Mouse (Mus musculus) subcutaneous adipose tissue, adult 2 months (tissue): Measurements from ENCODE around the gene Asgr1. TPM values are rescaled to one million over a fixed set of nuclear protein-coding genes. Genes with fewer than 3 reads are reported as not detected.

Source experiments
- polyA plus RNA-seq: library from polyadenylated mRNA; depleted of rRNA; stranded (reverse); fragments of >200 nt; gene quantifications from 2 replicates; pipeline ENCODE4 v1.2.3, GENCODE M21; 2012; ENCODE audit warnings: low replicate concordance; rRNA removed

Asgr1 gene
- 0.13 and 0.24 TPM in 2 replicates for polyA plus RNA-seq

DNA sequence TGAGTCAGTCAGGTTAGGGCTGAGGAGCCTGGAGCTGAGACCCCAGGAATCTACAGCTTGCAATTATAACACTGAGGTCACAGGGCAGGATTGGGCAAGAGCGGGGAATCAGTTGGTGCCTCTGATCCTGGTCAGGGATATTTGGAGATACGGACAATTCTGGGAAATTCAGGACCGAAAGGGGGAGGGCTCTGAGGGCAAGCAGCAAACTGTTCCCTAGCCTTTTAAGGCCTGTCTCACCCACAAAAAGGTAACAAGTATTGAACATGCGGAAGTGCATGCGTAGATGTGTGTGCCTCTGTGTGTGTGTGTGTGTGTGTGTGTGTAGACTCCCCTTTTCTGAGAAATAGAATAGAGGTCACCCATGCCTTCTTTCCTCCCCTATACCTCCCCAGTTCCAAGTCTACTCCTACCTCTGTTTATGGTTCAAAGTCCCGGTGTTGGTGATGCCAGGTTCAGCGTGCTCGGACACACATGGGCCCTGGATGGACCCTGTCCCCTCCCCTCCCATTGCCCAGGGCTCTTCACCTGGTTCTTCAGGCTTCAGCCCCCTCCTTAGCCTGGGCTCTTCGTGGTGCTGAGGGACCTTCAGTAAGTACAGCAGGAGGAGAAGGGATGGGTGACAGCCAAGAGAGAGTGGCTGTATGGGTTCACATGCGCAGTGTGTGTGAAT lies at the start of gene Asgr1:
TSS of gene Asgr1 (plus strand) at position 188 of the 673 bp plus-strand sequence.

GRCm38 (mm10) chr11:70014880-70015558 lies 38.9 kb upstream of the Asgr1 start, which contains the start of gene Acadvl:
Acadvl (minus strand) TSS chr11:70015411.

DNA sequence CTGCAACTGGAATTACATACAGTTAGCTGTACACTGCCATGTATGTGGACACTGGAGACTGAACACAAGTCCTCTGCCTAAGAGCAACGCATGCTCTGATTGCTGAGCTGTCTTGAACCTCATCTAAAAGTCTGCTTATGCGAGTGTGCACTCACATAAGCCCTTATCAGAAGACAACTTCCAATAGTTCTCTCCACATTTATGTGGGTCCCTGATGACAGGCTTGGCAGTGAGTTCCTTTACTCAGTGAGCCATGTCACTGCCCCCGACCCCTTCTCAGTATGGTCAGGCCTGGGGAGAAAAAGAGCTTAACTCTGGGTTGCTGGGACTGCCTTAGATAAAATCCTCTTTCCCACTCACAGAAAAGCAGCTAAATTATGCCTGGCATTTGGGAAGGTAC lies 37.2 kb upstream of the Asgr1 start, which contains the start of gene Dlg4:
TSS of gene Dlg4 (plus strand) at position 274 of the 400 bp plus-strand sequence.

GRCm38 (mm10) chr11:70091986-70092783 lies 38.3 kb downstream of the Asgr1 start, which contains the start of gene Asgr2:
Asgr2 (plus strand) TSS chr11:70092644.

Other genes starting within 250 kb of the Asgr1 start
- 0.16 and 7.0 TPM in 2 replicates for gene Tmem102, start 248.5 kb upstream of the Asgr1 start, polyA plus RNA-seq
- not detected in 2 replicates for gene Gm39566, start 238.8 kb upstream of the Asgr1 start, polyA plus RNA-seq
- not detected in 2 replicates for gene Spem2, start 235.6 kb upstream of the Asgr1 start, polyA plus RNA-seq
- 0.31 TPM in 1 of 2 replicates, not detected in the other for gene Spem1, start 231.9 kb upstream of the Asgr1 start, polyA plus RNA-seq
- gene Nlgn2, start 216.3 kb upstream of the Asgr1 start, polyA plus RNA-seq = 21.2 and 76.1 TPM in 2 replicates
- 256 and 336 TPM in 2 replicates for gene Tmem256, start 215.6 kb upstream of the Asgr1 start, polyA plus RNA-seq
- gene Plscr3, start 207.7 kb upstream of the Asgr1 start, polyA plus RNA-seq = 134 and 164 TPM in 2 replicates
- 5.0 and 6.3 TPM in 2 replicates for gene Tnk1, start 195.4 kb upstream of the Asgr1 start, polyA plus RNA-seq
- gene Tmem95, start 176.1 kb upstream of the Asgr1 start, polyA plus RNA-seq = not detected in 2 replicates
- 9.5 and 11.7 TPM in 2 replicates for gene Kctd11, start 172.7 kb upstream of the Asgr1 start, polyA plus RNA-seq
- gene Acap1, start 158.5 kb upstream of the Asgr1 start, polyA plus RNA-seq = 3.5 and 5.1 TPM in 2 replicates
- 0.82 and 2.1 TPM in 2 replicates for gene 2810408A11Rik, start 153.1 kb upstream of the Asgr1 start, polyA plus RNA-seq
- gene Neurl4, start 153.0 kb upstream of the Asgr1 start, polyA plus RNA-seq = 40.1 and 69.0 TPM in 2 replicates
- 74.4 and 90.7 TPM in 2 replicates for gene Gps2, start 140.2 kb upstream of the Asgr1 start, polyA plus RNA-seq
- 533 and 726 TPM in 2 replicates for gene Eif5a, start 132.1 kb upstream of the Asgr1 start, polyA plus RNA-seq
- 8.7 and 20.8 TPM in 2 replicates for gene Ybx2, start 118.3 kb upstream of the Asgr1 start, polyA plus RNA-seq
- gene Slc2a4, start 105.9 kb upstream of the Asgr1 start, polyA plus RNA-seq = 205 and 344 TPM in 2 replicates
- 0.49 and 65.8 TPM in 2 replicates for gene Cldn7, start 89.3 kb upstream of the Asgr1 start, polyA plus RNA-seq
- gene Ctdnep1, start 72.9 kb upstream of the Asgr1 start, polyA plus RNA-seq = 106 and 148 TPM in 2 replicates
- gene Elp5, start 71.6 kb upstream of the Asgr1 start, polyA plus RNA-seq = 95.6 and 101 TPM in 2 replicates
- 566 and 640 TPM in 2 replicates for gene Gabarap, start 62.9 kb upstream of the Asgr1 start, polyA plus RNA-seq
- gene Phf23, start 58.3 kb upstream of the Asgr1 start, polyA plus RNA-seq = 17.1 and 38.9 TPM in 2 replicates
- gene Dvl2, start 53.5 kb upstream of the Asgr1 start, polyA plus RNA-seq = 9.4 and 27.1 TPM in 2 replicates
- 153 and 251 TPM in 2 replicates for gene Acadvl, start 38.7 kb upstream of the Asgr1 start, polyA plus RNA-seq
- gene Dlg4, start 37.1 kb upstream of the Asgr1 start, polyA plus RNA-seq = 16.9 and 56.2 TPM in 2 replicates
- 1.3 and 5.5 TPM in 2 replicates for gene Asgr2, start 38.6 kb downstream of the Asgr1 start, polyA plus RNA-seq
- gene Mgl2, start 76.2 kb downstream of the Asgr1 start, polyA plus RNA-seq = 25.4 and 35.8 TPM in 2 replicates
- 32.3 and 46.6 TPM in 2 replicates for gene Clec10a, start 102.1 kb downstream of the Asgr1 start, polyA plus RNA-seq
- gene Slc16a11, start 158.7 kb downstream of the Asgr1 start, polyA plus RNA-seq = 3.5 and 5.8 TPM in 2 replicates
- 4.4 and 8.0 TPM in 2 replicates for gene Slc16a13, start 167.0 kb downstream of the Asgr1 start, polyA plus RNA-seq
- gene Bcl6b, start 175.7 kb downstream of the Asgr1 start, polyA plus RNA-seq = 15.2 and 24.6 TPM in 2 replicates
- 56.7 and 89.9 TPM in 2 replicates for gene 0610010K14Rik, start 183.8 kb downstream of the Asgr1 start, polyA plus RNA-seq
- gene Gm21988, start 185.7 kb downstream of the Asgr1 start, polyA plus RNA-seq = 8.0 and 8.3 TPM in 2 replicates
- gene Rnasek, start 185.8 kb downstream of the Asgr1 start, polyA plus RNA-seq = 223 and 400 TPM in 2 replicates
- gene Alox12, start 201.3 kb downstream of the Asgr1 start, polyA plus RNA-seq = 2.5 and 7.8 TPM in 2 replicates